Mouse (Mus musculus) hindbrain, embryonic 12.5 days (tissue): ENCODE data around the gene Por. TPM values are rescaled to one million over a fixed set of nuclear protein-coding genes. Genes with fewer than 3 reads are reported as not detected.
A peak's percentile ranks its signal among the peaks of the same experiment; 100 is the strongest.

ENCODE experiments used
- ATAC-seq: fragments of 200-750 bp; cut with Nextera tagmentation; 2 replicates; pipeline ENCODE4 v1.8.0; 2017; ENCODE audit warnings: moderate TSS enrichment; ENCODE audit not compliant: low FRiP score
- H3K27ac ChIP-seq: fragments of 300-500 bp; sonication (generic); 2 replicates; pipeline ENCODE4 v1.5.1; 2016; ENCODE audit warnings: mild to moderate bottlenecking
- H3K27me3 ChIP-seq: fragments of 300-500 bp; sonication (generic); 2 replicates; pipeline ENCODE4 v1.6.1; 2016; ENCODE audit warnings: mild to moderate bottlenecking
- H3K36me3 ChIP-seq: fragments of 300-500 bp; sonication (generic); 2 replicates; pipeline ENCODE4 v1.6.1; 2016; ENCODE audit warnings: mild to moderate bottlenecking
- H3K4me1 ChIP-seq: fragments of 300-500 bp; sonication (generic); 2 replicates; pipeline ENCODE4 v1.6.1; 2016
- H3K4me2 ChIP-seq: fragments of 300-500 bp; sonication (generic); replicated peaks from 2 replicates; pipeline ENCODE4 v1.6.1; 2016; ENCODE audit warnings: mild to moderate bottlenecking
- H3K4me3 ChIP-seq: fragments of 300-500 bp; sonication (generic); 2 replicates; pipeline ENCODE4 v1.5.1; 2016; ENCODE audit warnings: mild to moderate bottlenecking
- H3K9ac ChIP-seq: fragments of 300-500 bp; sonication (generic); 2 replicates; pipeline ENCODE4 v1.6.1; 2016; ENCODE audit warnings: mild to moderate bottlenecking, moderate library complexity
- H3K9me3 ChIP-seq: fragments of 300-500 bp; sonication (generic); replicated peaks from 2 replicates; pipeline ENCODE4 v1.6.1; 2016; ENCODE audit warnings: mild to moderate bottlenecking
- WGBS: fragments of 180-500 bp; shearing (Covaris S2); methylation state at CpG from one replicate; pipeline ENCODE4 v1.1.7; 2016; 5-methylcytosine and 5-hydroxymethylcytosine counted together
- polyA plus RNA-seq: library from polyadenylated mRNA; unstranded; fragments of >200 nt; fragmentation: Nextera tagmentation; extraction: Ambion mirVana; gene quantifications from 2 replicates; pipeline ENCODE4 v1.2.1, GENCODE M21; 2016

The Por gene
- polyA plus RNA-seq, 1 experiment from 2014 or later = 119 TPM

DNA sequence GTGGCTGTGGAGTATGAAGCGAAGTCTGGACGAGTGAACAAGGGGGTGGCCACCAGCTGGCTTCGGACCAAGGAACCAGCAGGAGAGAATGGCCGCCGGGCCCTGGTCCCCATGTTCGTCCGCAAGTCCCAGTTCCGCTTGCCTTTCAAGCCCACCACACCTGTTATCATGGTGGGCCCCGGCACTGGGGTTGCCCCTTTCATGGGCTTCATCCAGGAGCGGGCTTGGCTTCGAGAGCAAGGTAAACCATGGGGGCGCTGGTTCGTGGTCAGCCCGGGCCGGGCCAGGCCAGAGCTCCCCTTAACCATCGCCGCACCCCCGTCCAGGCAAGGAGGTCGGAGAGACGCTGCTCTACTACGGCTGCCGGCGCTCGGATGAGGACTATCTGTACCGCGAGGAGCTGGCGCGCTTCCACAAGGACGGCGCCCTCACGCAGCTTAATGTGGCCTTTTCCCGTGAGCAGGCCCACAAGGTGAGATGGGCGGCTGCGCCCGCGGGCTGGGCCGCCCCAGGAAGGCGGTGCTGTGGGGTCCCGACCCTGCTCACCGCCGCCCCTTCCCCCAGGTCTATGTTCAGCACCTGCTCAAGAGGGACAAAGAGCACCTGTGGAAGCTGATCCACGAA, 64.3 kb downstream of the Por start:
- WGBS = 93% methylated on average over 41 of the region's 42 CpGs
- Histone ChIP-seq H3K36me3 (peaks cover 83% of the 10 kb centered on the region), H3K27ac (no peak overlapping the region), H3K9me3 (no peaks in the 10 kb centered on the region), H3K4me2 (no peak overlapping the region), H3K4me1 (no peaks in the 10 kb centered on the region), H3K27me3 (no peaks in the 10 kb centered on the region), H3K9ac (no peak overlapping the region), H3K4me3 (no peak overlapping the region)
- ATAC-seq = no peak

- Histone ChIP-seq H3K4me1 (no peaks in the 10 kb centered on the region), H3K4me2 (no peak overlapping the region), H3K36me3 (peaks cover 78% of the 10 kb centered on the region), H3K27ac (no peak overlapping the region), H3K9me3 (no peaks in the 10 kb centered on the region), H3K27me3 (no peaks in the 10 kb centered on the region), H3K9ac (no peak overlapping the region), H3K4me3 (no peak overlapping the region)
- no peak for ATAC-seq
- WGBS = 93% methylated on average over 13 of the region's 13 CpGs
These were observed 65.9 kb downstream of the Por start for GRCm38 (mm10) chr5:135735741-135736140.

DNA sequence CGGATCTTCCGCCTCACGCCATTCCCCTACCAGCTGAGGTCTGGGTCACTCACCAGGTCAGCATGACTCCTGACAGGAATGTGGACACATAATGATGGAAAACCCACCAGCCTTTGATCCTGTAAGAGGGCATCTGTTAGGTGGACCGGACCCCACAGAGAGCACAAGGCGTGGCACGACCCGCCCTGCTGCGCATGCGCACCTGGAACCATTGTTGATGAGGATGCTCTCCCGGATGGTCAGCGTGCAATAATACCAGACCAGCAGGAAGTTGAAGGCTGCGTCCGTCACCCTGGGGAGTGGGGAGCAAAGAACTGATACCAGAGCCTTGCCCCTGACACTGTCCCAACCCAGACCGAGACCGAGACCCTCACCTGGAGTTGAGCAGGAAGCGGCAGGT, 66.7 kb downstream of the Por start:
- no peak for ATAC-seq
- Histone ChIP-seq H3K4me2 (no peak overlapping the region), H3K27me3 (no peaks in the 10 kb centered on the region), H3K4me1 (no peaks in the 10 kb centered on the region), H3K36me3 (peaks cover 78% of the 10 kb centered on the region), H3K27ac (no peak overlapping the region), H3K4me3 (no peak overlapping the region), H3K9ac (no peak overlapping the region), H3K9me3 (no peaks in the 10 kb centered on the region)
- 85% methylated on average over 16 of the region's 16 CpGs for WGBS

DNA sequence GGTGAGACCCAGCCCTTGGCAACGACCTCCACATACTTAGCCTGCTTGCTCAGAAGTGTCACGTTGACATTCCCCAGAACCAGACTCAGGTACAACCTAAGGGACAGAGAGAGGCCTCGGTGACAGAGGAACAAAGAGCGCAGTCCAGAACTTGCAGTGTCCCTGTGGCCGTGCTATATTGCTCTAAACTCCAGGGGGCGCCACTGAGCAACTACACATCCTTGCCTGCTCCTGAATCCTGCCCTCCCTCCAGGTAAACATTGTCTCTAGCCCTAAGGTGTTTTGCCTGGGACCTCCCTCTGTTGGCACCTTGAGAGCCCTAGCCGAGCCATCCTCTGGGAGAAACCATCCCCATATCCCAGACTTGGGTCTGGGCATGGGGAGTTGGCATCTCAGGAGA, 67.3 kb downstream of the Por start:
- H3K4me3 ChIP-seq = no peak overlapping the region
- no peak overlapping the region for H3K27ac ChIP-seq
- peaks cover 75% of the 10 kb centered on the region for H3K36me3 ChIP-seq
- H3K27me3 ChIP-seq = no peaks in the 10 kb centered on the region
- no peak for ATAC-seq
- no peaks in the 10 kb centered on the region for H3K4me1 ChIP-seq
- H3K4me2 ChIP-seq = no peak overlapping the region
- no peaks in the 10 kb centered on the region for H3K9me3 ChIP-seq
- H3K9ac ChIP-seq = no peak overlapping the region
- 78% methylated on average over 7 of the region's 7 CpGs for WGBS

GRCm38 (mm10) chr5:135738266-135738665, 68.4 kb downstream of the Por start:
- no peak for ATAC-seq
- 29% methylated on average over 6 of the region's 6 CpGs for WGBS
- no peak overlapping the region for H3K27ac ChIP-seq
- H3K9me3 ChIP-seq = no peaks in the 10 kb centered on the region
- H3K4me2 ChIP-seq = no peak overlapping the region
- no peak overlapping the region for H3K9ac ChIP-seq
- peaks cover 64% of the 10 kb centered on the region for H3K36me3 ChIP-seq
- H3K27me3 ChIP-seq = no peaks in the 10 kb centered on the region
- peaks cover 7% of the 10 kb centered on the region for H3K4me1 ChIP-seq
- H3K4me3 ChIP-seq = no peak overlapping the region

DNA sequence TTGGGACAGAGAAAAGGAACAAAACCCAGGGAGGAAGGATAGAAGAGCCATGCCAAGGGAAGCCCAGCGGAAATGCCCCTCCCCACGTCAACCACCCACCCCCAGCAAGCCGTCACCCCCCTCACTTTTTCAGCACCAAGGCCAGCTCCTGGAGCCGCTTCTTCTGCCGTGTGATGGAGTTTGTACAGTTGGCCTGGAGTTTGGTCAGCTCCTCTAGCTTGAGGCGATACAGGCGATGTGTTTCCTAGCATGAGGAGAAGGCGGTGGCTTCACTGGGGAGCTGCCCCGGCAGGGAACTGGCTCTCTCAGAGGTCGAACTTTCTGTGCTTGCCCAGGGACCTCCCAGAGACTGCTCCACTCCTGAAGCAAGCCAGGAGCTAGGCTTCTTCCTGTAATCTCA, 72.3 kb downstream of the Por start:
- Histone ChIP-seq H3K9ac (no peak overlapping the region), H3K36me3 (peaks cover 25% of the 10 kb centered on the region), H3K27ac (no peak overlapping the region), H3K27me3 (peaks cover 10% of the 10 kb centered on the region; the same call in 1 of the 2 replicates), H3K4me2 (no peak overlapping the region; the same call in 1 of the 2 replicates), H3K4me3 (no peak overlapping the region), H3K9me3 (no peaks in the 10 kb centered on the region), H3K4me1 (peaks cover 19% of the 10 kb centered on the region)
- ATAC-seq = no peak
- 65% methylated on average over 10 of the region's 10 CpGs for WGBS

DNA sequence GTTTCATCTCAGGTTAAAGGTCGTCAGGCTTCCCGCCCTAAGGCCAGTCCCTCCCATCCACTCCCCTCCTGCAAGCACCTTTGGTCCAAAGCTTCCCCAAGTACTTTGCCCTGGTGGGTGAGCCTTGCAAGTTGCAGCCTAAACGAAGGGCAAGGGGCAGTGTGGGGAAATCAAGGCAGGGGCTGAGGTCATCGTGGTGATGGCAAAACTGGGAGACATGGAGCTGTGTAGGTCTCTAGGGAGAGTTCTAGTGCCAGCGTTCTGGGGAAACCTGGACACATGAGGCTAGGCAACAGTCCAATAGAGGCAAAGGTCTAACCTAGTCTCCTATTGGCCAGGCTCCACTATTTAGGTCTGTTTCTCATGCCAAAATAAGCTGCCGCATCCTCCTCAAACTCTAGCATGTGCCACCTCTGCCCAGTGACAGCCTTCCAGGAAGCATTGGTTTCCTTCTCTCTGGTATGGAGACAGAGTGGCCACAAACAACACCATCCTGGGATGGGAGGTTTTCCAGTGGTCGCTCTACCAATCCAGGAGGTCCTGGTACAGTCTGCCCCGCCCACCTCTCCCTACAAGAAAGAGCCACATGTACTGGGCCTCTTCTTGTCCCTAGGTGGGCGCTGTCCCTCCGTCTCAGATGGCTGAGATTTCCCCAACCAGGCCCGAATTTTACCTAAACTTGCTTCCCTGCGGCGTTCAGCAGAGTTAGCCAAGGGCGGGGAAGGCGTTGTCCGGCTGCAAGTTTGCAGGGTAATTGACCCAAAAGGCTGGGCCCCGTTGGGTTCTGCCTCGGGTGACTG, 73.3 kb downstream of the Por start:
- ATAC-seq = peak; percentile 66
- peak overlapping the region; percentile 91 for H3K4me3 ChIP-seq
- no peak overlapping the region for H3K27ac ChIP-seq
- peak overlapping the region; percentile 91 for H3K9ac ChIP-seq
- peaks cover 10% of the 10 kb centered on the region; the same call in 1 of the 2 replicates for H3K27me3 ChIP-seq
- peaks cover 19% of the 10 kb centered on the region for H3K4me1 ChIP-seq
- 20% methylated on average over 18 of the region's 18 CpGs for WGBS
- H3K9me3 ChIP-seq = peaks cover 7% of the 10 kb centered on the region
- H3K4me2 ChIP-seq = peak overlapping the region; percentile 95
- H3K36me3 ChIP-seq = peaks cover 22% of the 10 kb centered on the region

DNA sequence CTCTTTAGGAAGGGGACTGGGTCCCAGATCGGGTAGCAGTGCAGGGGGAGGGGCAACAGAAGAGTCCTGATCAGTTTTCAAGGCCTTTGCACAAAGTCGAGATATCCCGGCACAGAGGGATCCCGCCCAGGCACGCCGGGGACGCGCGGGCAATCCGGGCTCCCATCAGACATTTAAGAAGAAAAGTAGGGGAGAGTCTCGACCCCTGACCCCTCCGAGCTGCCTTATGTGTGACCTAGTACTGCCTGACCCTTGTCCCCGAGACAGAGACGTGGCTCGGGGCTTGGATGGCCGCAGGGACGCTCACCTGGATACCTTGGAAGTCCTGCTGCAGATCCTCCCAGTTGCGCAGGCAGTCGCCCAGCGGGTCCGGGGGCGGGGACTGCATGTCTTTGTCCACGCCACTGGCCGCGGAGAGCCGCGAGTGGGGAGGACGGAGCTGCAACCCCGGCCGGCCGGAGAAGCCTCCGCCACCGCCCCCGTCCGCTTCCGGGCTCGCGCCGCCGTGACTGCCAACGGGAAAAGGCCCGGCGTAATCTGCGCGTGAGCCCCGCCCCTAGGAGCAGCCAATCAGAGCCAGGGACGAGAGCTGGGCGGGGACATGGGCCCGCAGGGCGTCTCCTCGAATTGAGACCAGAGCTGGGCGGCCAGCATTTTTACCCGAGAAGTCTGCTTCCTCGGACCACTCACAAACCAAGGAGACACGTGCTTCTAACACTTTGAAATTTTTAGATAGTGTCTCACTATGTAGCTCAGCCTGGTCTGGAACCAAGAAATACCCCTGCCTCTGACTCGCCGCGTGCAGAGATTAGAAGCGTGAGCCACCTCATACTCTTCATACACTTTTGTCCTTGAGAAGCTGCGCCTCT, 74.1 kb downstream of the Por start, which contains the start of gene Tmem120a:
Gene Tmem120a, minus strand, starts transcription at position 708 of the 869 bp plus-strand sequence.
- peak; percentile 96 for ATAC-seq
- peaks cover 22% of the 10 kb centered on the region for H3K36me3 ChIP-seq
- WGBS = under 1% methylated on average over 58 of the region's 60 CpGs
- H3K27ac ChIP-seq = peak within 1 kb of the TSS; percentile 68
- peaks cover 13% of the 10 kb centered on the region for H3K9me3 ChIP-seq
- peak within 1 kb of the TSS; percentile 95 for H3K4me2 ChIP-seq
- peak within 1 kb of the TSS; percentile 91 for H3K9ac ChIP-seq
- H3K4me3 ChIP-seq = peak within 1 kb of the TSS; percentile 91
- peaks cover 10% of the 10 kb centered on the region; the same call in 1 of the 2 replicates for H3K27me3 ChIP-seq
- H3K4me1 ChIP-seq = peaks cover 19% of the 10 kb centered on the region

DNA sequence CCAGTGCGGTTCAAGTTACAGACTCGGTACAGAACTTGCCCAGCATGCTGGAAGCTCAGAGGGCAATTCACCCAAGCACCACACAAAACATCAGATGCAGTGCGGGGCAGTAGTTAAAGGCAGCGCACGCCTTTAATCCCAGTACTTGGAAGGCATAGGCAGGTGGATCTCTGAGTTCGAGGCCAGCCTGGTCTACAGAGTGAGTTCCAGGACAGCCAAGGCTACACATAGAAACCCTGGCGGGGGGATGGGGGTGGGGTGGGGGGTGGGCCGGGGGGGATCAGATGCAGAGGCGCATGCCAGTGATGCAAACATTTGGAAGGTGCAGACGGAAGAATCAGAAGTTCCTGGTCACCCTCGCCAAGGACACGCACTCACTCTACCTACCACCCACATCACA, 74.9 kb downstream of the Por start:
- peak overlapping the region; percentile 91; the same call in 1 of the 2 replicates for H3K9ac ChIP-seq
- H3K27me3 ChIP-seq = peaks cover 10% of the 10 kb centered on the region; the same call in 1 of the 2 replicates
- peak overlapping the region; percentile 91 for H3K4me3 ChIP-seq
- H3K27ac ChIP-seq = no peak overlapping the region
- 19% methylated on average over 12 of the region's 12 CpGs for WGBS
- no peak for ATAC-seq
- H3K4me1 ChIP-seq = peaks cover 19% of the 10 kb centered on the region
- H3K4me2 ChIP-seq = peak overlapping the region; percentile 95
- H3K36me3 ChIP-seq = peaks cover 18% of the 10 kb centered on the region
- H3K9me3 ChIP-seq = peaks cover 13% of the 10 kb centered on the region

- H3K4me2 ChIP-seq = no peak overlapping the region
- 79% methylated on average over 1 of the region's 1 CpGs for WGBS
- no peak for ATAC-seq
- peaks cover 13% of the 10 kb centered on the region for H3K9me3 ChIP-seq
- H3K36me3 ChIP-seq = no peaks in the 10 kb centered on the region
- no peaks in the 10 kb centered on the region for H3K27me3 ChIP-seq
- H3K27ac ChIP-seq = no peak overlapping the region
- H3K4me1 ChIP-seq = no peaks in the 10 kb centered on the region
- H3K9ac ChIP-seq = no peak overlapping the region
- H3K4me3 ChIP-seq = no peak overlapping the region
These were observed 81.2 kb downstream of the Por start for GRCm38 (mm10) chr5:135751041-135751440.

DNA sequence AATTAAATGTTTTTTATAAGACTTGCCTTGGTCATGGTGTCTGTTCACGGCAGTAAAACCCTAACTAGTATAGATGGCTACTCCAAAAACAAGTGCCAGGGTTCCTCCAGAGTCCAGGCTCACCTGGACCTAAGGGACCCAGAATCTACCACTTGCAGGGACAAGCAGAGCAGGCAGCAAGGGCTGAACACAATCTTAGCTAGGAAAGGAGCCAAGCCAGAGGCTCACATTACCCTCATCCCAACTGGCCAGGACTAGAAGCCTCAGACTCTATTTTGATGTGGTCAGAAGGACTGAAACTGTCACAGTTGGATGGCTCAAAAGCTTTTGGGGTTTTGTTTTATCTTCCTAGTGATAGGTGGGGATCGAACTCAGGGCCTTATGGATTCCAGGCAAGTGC, 81.8 kb downstream of the Por start:
- no peak overlapping the region for H3K9ac ChIP-seq
- no peak overlapping the region for H3K4me3 ChIP-seq
- H3K27me3 ChIP-seq = no peaks in the 10 kb centered on the region
- no peaks in the 10 kb centered on the region for H3K36me3 ChIP-seq
- H3K27ac ChIP-seq = no peak overlapping the region
- H3K4me1 ChIP-seq = no peaks in the 10 kb centered on the region
- H3K4me2 ChIP-seq = no peak overlapping the region
- no peak for ATAC-seq
- H3K9me3 ChIP-seq = peaks cover 13% of the 10 kb centered on the region
- 77% methylated on average over 2 of the region's 2 CpGs for WGBS

DNA sequence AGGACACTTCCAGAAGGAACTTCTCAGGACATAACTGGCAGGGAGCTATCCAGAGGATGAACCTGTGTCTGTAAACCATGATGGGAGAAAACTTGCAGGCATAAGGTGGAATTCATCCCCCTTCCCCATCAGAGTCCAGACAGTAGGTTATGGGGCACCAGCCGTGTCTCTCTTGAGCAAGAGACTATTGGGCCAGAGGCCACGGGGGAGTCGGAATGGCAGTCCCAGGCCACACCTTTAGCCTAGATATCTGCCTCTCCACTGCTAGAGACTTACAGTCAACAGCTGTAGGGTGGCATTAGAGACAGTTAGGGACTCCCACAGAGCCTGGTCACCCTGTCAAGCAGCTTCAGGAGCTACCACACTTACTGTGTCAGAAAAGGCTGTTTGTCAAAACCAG, 92.0 kb downstream of the Por start:
- Histone ChIP-seq H3K9ac (no peak overlapping the region), H3K27ac (no peak overlapping the region), H3K4me1 (no peaks in the 10 kb centered on the region), H3K27me3 (0 out of 2 replicates have a peak, but pooled peaks cover 4% of the 10 kb centered on the region), H3K4me3 (no peak overlapping the region), H3K36me3 (no peaks in the 10 kb centered on the region), H3K9me3 (no peaks in the 10 kb centered on the region), H3K4me2 (no peak overlapping the region)
- 84% methylated on average over 3 of the region's 3 CpGs for WGBS
- ATAC-seq = no peak
